Mouse (Mus musculus) kidney, embryonic 14.5 days (tissue): ENCODE data around the gene Prrxl1. TPM values are rescaled to one million over a fixed set of nuclear protein-coding genes. Genes with fewer than 3 reads are reported as not detected.

Experiments
- ATAC-seq: fragments of 200-750 bp; cut with Nextera tagmentation; 2 replicates; pipeline ENCODE4 v1.8.0; 2017; ENCODE audit warnings: moderate number of reproducible peaks, mild to moderate bottlenecking, moderate TSS enrichment, moderate library complexity; ENCODE audit not compliant: low FRiP score, low TSS enrichment
- H3K27ac ChIP-seq: fragments of 300-500 bp; sonication (generic); 2 replicates; pipeline ENCODE4 v1.5.1; 2014; ENCODE audit warnings: low read depth, mild to moderate bottlenecking, low read length, moderate library complexity, mixed read lengths
- H3K27me3 ChIP-seq: fragments of 300-500 bp; sonication (generic); 2 replicates; pipeline ENCODE4 v1.6.1; 2014; ENCODE audit warnings: mild to moderate bottlenecking, low read length; ENCODE audit not compliant: control insufficient read depth, insufficient read depth
- H3K36me3 ChIP-seq: fragments of 300-500 bp; sonication (generic); 2 replicates; pipeline ENCODE4 v1.6.1; 2014; ENCODE audit warnings: low read length, mixed read lengths; ENCODE audit not compliant: control insufficient read depth, insufficient read depth
- H3K4me1 ChIP-seq: fragments of 300-500 bp; sonication (generic); 2 replicates; pipeline ENCODE4 v1.6.1; 2014; ENCODE audit warnings: low read length, mixed read lengths; ENCODE audit not compliant: control insufficient read depth, insufficient read depth
- H3K4me2 ChIP-seq: fragments of 300-500 bp; sonication (generic); replicated peaks from 2 replicates; pipeline ENCODE4 v1.6.1; 2014; ENCODE audit warnings: low read depth, mild to moderate bottlenecking, low read length
- H3K4me3 ChIP-seq: fragments of 300-500 bp; sonication (generic); 2 replicates; pipeline ENCODE4 v1.5.1; 2014; ENCODE audit warnings: mild to moderate bottlenecking, low read length
- H3K9ac ChIP-seq: fragments of 300-500 bp; sonication (generic); 2 replicates; pipeline ENCODE4 v1.6.1; 2014; ENCODE audit warnings: low read depth, mild to moderate bottlenecking, low read length, moderate library complexity
- H3K9me3 ChIP-seq: fragments of 300-500 bp; sonication (generic); 2 replicates; pipeline ENCODE4 v1.6.1; 2016; ENCODE audit warnings: low read length; ENCODE audit not compliant: control insufficient read depth
- WGBS: fragments of 180-500 bp; shearing (Covaris S2); extraction: QIAGEN DNeasy Blood & Tissue Kit; methylation state at CpG from one replicate; pipeline ENCODE4 v1.1.7; 2014; 5-methylcytosine and 5-hydroxymethylcytosine counted together
- polyA plus RNA-seq: library from polyadenylated mRNA; unstranded; fragments of >200 nt; fragmentation: Nextera tagmentation; extraction: Ambion mirVana; gene quantifications from 2 replicates; pipeline ENCODE4 v1.2.1, GENCODE M21; 2014

Gene Prrxl1
- polyA plus RNA-seq, result 0.08 TPM in 1 of 2 replicates, not detected in the other

- no peaks in the 10 kb centered on the region for H3K36me3 ChIP-seq
- WGBS, result under 1% methylated on average over 53 of the region's 53 CpGs
- peaks cover 8% of the 10 kb centered on the region; the same call in 1 of the 2 replicates for H3K4me1 ChIP-seq
- H3K27me3 ChIP-seq, result peaks cover 88% of the 10 kb centered on the region
- H3K27ac ChIP-seq, result no peak within 1 kb of the TSS
- peak within 1 kb of the TSS; percentile 19; the same call in 1 of the 2 replicates for H3K4me3 ChIP-seq
- no peak within 1 kb of the TSS for H3K9ac ChIP-seq
- no peaks in the 10 kb centered on the region for H3K9me3 ChIP-seq
- H3K4me2 ChIP-seq, result no peak within 1 kb of the TSS; the same call in 1 of the 2 replicates
- 0 out of 2 replicates have a peak, but pooled peaks have one; percentile 10 for ATAC-seq
These were observed at the start of gene Prrxl1 for GRCm38 (mm10) chr14:32599290-32600041. Gene Prrxl1, plus strand, starts transcription at chr14:32599407.

- 85% methylated on average over 5 of the region's 5 CpGs for WGBS
- H3K9me3 ChIP-seq, result no peaks in the 10 kb centered on the region
- H3K4me2 ChIP-seq, result no peak overlapping the region
- H3K27ac ChIP-seq, result no peak overlapping the region
- H3K36me3 ChIP-seq, result peaks cover 27% of the 10 kb centered on the region
- no peak overlapping the region for H3K9ac ChIP-seq
- no peak for ATAC-seq
- no peaks in the 10 kb centered on the region for H3K4me1 ChIP-seq
- no peaks in the 10 kb centered on the region for H3K27me3 ChIP-seq
- no peak overlapping the region for H3K4me3 ChIP-seq
These were observed 47.4 kb upstream of the Prrxl1 start for GRCm38 (mm10) chr14:32551854-32552253.

- ATAC-seq, result no peak
- Histone ChIP-seq H3K4me2 (no peak overlapping the region), H3K9me3 (no peaks in the 10 kb centered on the region), H3K36me3 (peaks cover 29% of the 10 kb centered on the region), H3K9ac (no peak overlapping the region), H3K4me1 (no peaks in the 10 kb centered on the region), H3K4me3 (no peak overlapping the region), H3K27me3 (no peaks in the 10 kb centered on the region), H3K27ac (no peak overlapping the region)
- WGBS, result 88% methylated on average over 10 of the region's 10 CpGs
These were observed 45.9 kb upstream of the Prrxl1 start for GRCm38 (mm10) chr14:32553198-32553903.

GRCm38 (mm10) chr14:32554860-32555526 lies 44.2 kb upstream of the Prrxl1 start:
- WGBS, result 42% methylated on average over 8 of the region's 8 CpGs
- H3K4me2 ChIP-seq, result no peak overlapping the region
- H3K9ac ChIP-seq, result no peak overlapping the region
- H3K36me3 ChIP-seq, result peaks cover 37% of the 10 kb centered on the region
- H3K4me3 ChIP-seq, result no peak overlapping the region
- ATAC-seq, result no peak
- no peaks in the 10 kb centered on the region for H3K4me1 ChIP-seq
- H3K9me3 ChIP-seq, result no peaks in the 10 kb centered on the region
- H3K27me3 ChIP-seq, result no peaks in the 10 kb centered on the region
- H3K27ac ChIP-seq, result no peak overlapping the region

GRCm38 (mm10) chr14:32561428-32561827 lies 37.8 kb upstream of the Prrxl1 start:
- no peak overlapping the region for H3K4me2 ChIP-seq
- no peak overlapping the region for H3K27ac ChIP-seq
- H3K4me3 ChIP-seq, result no peak overlapping the region
- peaks cover 67% of the 10 kb centered on the region for H3K36me3 ChIP-seq
- H3K27me3 ChIP-seq, result no peaks in the 10 kb centered on the region
- H3K9ac ChIP-seq, result no peak overlapping the region
- H3K4me1 ChIP-seq, result no peaks in the 10 kb centered on the region
- no peak for ATAC-seq
- 94% methylated on average over 3 of the region's 3 CpGs for WGBS
- no peaks in the 10 kb centered on the region for H3K9me3 ChIP-seq

GRCm38 (mm10) chr14:32563661-32564060 lies 35.5 kb upstream of the Prrxl1 start:
- Histone ChIP-seq H3K27ac (no peak overlapping the region), H3K4me2 (no peak overlapping the region), H3K4me3 (no peak overlapping the region), H3K27me3 (no peaks in the 10 kb centered on the region), H3K36me3 (peaks cover 85% of the 10 kb centered on the region), H3K9me3 (no peaks in the 10 kb centered on the region), H3K4me1 (no peaks in the 10 kb centered on the region), H3K9ac (no peak overlapping the region)
- 96% methylated on average over 6 of the region's 6 CpGs for WGBS
- ATAC-seq, result no peak

- 71% methylated on average over 8 of the region's 8 CpGs for WGBS
These were observed 26.7 kb upstream of the Prrxl1 start for GRCm38 (mm10) chr14:32572519-32572918.

GRCm38 (mm10) chr14:32578420-32578819 lies 20.8 kb upstream of the Prrxl1 start:
- Histone ChIP-seq H3K9ac (no peak overlapping the region), H3K4me3 (no peak overlapping the region), H3K27me3 (no peaks in the 10 kb centered on the region), H3K4me2 (no peak overlapping the region), H3K27ac (no peak overlapping the region), H3K36me3 (peaks cover 35% of the 10 kb centered on the region), H3K9me3 (no peaks in the 10 kb centered on the region), H3K4me1 (no peaks in the 10 kb centered on the region)
- ATAC-seq, result no peak
- whole genome bisulfite sequencing, result 92% methylated on average over 2 of the region's 2 CpGs

More at GRCm38 (mm10) chr14:32572519-32572918, 26.7 kb upstream of the Prrxl1 start:
- no peak overlapping the region for H3K27ac ChIP-seq
- H3K36me3 ChIP-seq, result peaks cover 74% of the 10 kb centered on the region
- ATAC-seq, result no peak
- no peaks in the 10 kb centered on the region for H3K4me1 ChIP-seq
- H3K4me2 ChIP-seq, result no peak overlapping the region
- H3K9me3 ChIP-seq, result no peaks in the 10 kb centered on the region
- H3K9ac ChIP-seq, result no peak overlapping the region
- no peaks in the 10 kb centered on the region for H3K27me3 ChIP-seq
- no peak overlapping the region for H3K4me3 ChIP-seq
